Comparison of ENCODE assay signal across 10 mouse cellular contexts in genomic region chr3:158210026-158210425, GRCm38 (mm10).
A peak's percentile ranks its signal among the peaks of the same experiment; 100 is the strongest.
DNase-seq lines count a peak whose midpoint lies in the region; ATAC-seq and TF ChIP-seq lines count a peak whose summit lies in the region.
"Had no signal": no experiment of that assay in that cellular context is flagged by ENCODE, and none has a peak within 500 bp of the region (broad histone marks: within the 10 kb centered on the region; RNA-seq: fewer than 3 reads in every experiment).

No protein-coding gene starts in this region.

- peak; percentile 64 for TF ChIP-seq CTCF in lung, postnatal 0 days (IDR thresholded peaks at IDR 0.05)

- no peak for ATAC-seq in lung, postnatal 0 days
- peak; percentile 78 for ATAC-seq in forebrain, embryonic 12.5 days (ENCODE audit: low FRiP score)

- TF ChIP-seq EP300 in lung, postnatal 0 days (IDR thresholded peaks at IDR 0.05), result no peak

- H3K9me3 ChIP-seq in lung, postnatal 0 days (ENCODE audit: low read length), result no peaks in the 10 kb centered on the region
- H3K9me3 ChIP-seq in forebrain, embryonic 12.5 days, result no peaks in the 10 kb centered on the region
- H3K9me3 ChIP-seq: embryonic facial prominence, embryonic 12.5 days; limb, embryonic 15.5 days had no signal

- no peaks in the 10 kb centered on the region for H3K4me1 ChIP-seq in lung, postnatal 0 days (ENCODE audit: insufficient read depth, low read depth, low read length)
- peaks cover 5% of the 10 kb centered on the region; the same call in 1 of the 2 replicates for H3K4me1 ChIP-seq in forebrain, embryonic 12.5 days
- H3K4me1 ChIP-seq: embryonic facial prominence, embryonic 12.5 days; limb, embryonic 15.5 days had no signal

- peak; percentile 17 for DNase-seq in lung, postnatal 0 days (ENCODE audit: low spot score)
- DNase-seq in lung, adult 18-20 months, result no peak
- DNase-seq in adrenal gland, postnatal 10 days, result peak; percentile 42
- peak; percentile 33 for DNase-seq in kidney, adult 9 months
- peak; percentile 50 for DNase-seq in mesoderm, embryonic 11.5 days (ENCODE audit: low read depth, low spot score)
- DNase-seq in spleen, adult 12 weeks (ENCODE audit: low spot score), result no peak
- DNase-seq in gastrocnemius, adult 18-20 months (ENCODE audit: low spot score), result no peak

- no peak overlapping the region for H3K4me3 ChIP-seq in lung, postnatal 0 days (ENCODE audit: low read depth, low read length)
- no peak overlapping the region for H3K4me3 ChIP-seq in forebrain, embryonic 12.5 days (replicated peaks)
- H3K4me3 ChIP-seq: embryonic facial prominence, embryonic 12.5 days; limb, embryonic 15.5 days had no signal

- H3K27ac ChIP-seq in lung, postnatal 0 days (ENCODE audit: low read length), result no peak overlapping the region
- H3K27ac ChIP-seq in forebrain, embryonic 12.5 days, result no peak overlapping the region
- H3K27ac ChIP-seq: embryonic facial prominence, embryonic 12.5 days; limb, embryonic 15.5 days had no signal

- no peaks in the 10 kb centered on the region for H3K36me3 ChIP-seq in lung, postnatal 0 days (ENCODE audit: insufficient read depth, low read length)
- H3K36me3 ChIP-seq in forebrain, embryonic 12.5 days (replicated peaks), result no peaks in the 10 kb centered on the region
- H3K36me3 ChIP-seq: embryonic facial prominence, embryonic 12.5 days; limb, embryonic 15.5 days had no signal

- 6% methylated on average over 2 of the region's 2 CpGs for WGBS in lung, postnatal 0 days
- WGBS in forebrain, embryonic 12.5 days, result 7% methylated on average over 2 of the region's 2 CpGs

- no peak overlapping the region for H3K9ac ChIP-seq in lung, postnatal 0 days (replicated peaks; ENCODE audit: low read depth)
- H3K9ac ChIP-seq in forebrain, embryonic 12.5 days, result no peak overlapping the region
- H3K9ac ChIP-seq: embryonic facial prominence, embryonic 12.5 days; limb, embryonic 15.5 days had no signal

- H3K4me2 ChIP-seq in lung, postnatal 0 days (replicated peaks; ENCODE audit: low read depth, low read length), result no peak overlapping the region
- no peak overlapping the region for H3K4me2 ChIP-seq in forebrain, embryonic 12.5 days
- H3K4me2 ChIP-seq: embryonic facial prominence, embryonic 12.5 days; limb, embryonic 15.5 days had no signal

- H3K27me3 ChIP-seq in lung, postnatal 0 days (replicated peaks; ENCODE audit: insufficient read depth, low read length), result no peaks in the 10 kb centered on the region
- no peaks in the 10 kb centered on the region for H3K27me3 ChIP-seq in forebrain, embryonic 12.5 days
- H3K27me3 ChIP-seq: embryonic facial prominence, embryonic 12.5 days; limb, embryonic 15.5 days had no signal

Comparison
In these comparisons a context has a peak if more than half of its experiments do, and no peak if none do; other contexts are left out.
1. DNase-seq: peak in lung, postnatal 0 days (single experiment), adrenal gland, postnatal 10 days (single experiment), kidney, adult 9 months (single experiment) and mesoderm, embryonic 11.5 days (single experiment); none in lung, adult 18-20 months (0 of 2), spleen, adult 12 weeks (single experiment) and gastrocnemius, adult 18-20 months (single experiment).